Mouse (Mus musculus) ES-E14 (cell line): ENCODE results near the gene Sohlh2. TPM values are rescaled to one million over a fixed set of nuclear protein-coding genes. Genes with fewer than 3 reads are reported as not detected.
"Not testable (repeated sequence)": the region's sequence is repeated elsewhere in the genome, so short reads cannot be mapped to it uniquely, and the experiment has no call there.

Experiments used
- DNase-seq: peaks from one replicate; pipeline ENCODE4 v3.0.0-alpha.2; 2013; ENCODE audit warnings: low read depth, low spot score
- H3K27ac ChIP-seq: 2 replicates; pipeline ENCODE4 v1.5.1; 2012; ENCODE audit warnings: low read depth, mild to moderate bottlenecking, low read length, moderate library complexity, mixed read lengths; ENCODE audit not compliant: poor library complexity, insufficient read depth, severe bottlenecking
- H3K36me3 ChIP-seq: 2 replicates; pipeline ENCODE4 v1.6.1; 2012; ENCODE audit warnings: mild to moderate bottlenecking, low read length, moderate library complexity, mixed read lengths; ENCODE audit not compliant: control insufficient read depth, poor library complexity, insufficient read depth, severe bottlenecking
- H3K4me1 ChIP-seq, 2 experiments: fragments of 150-350 bp in 1 of 2; sonication (generic) in 1 of 2; 2 replicates each; pipeline ENCODE4 v1.6.1; 2012; ENCODE audit warnings: low read length in 2 of 2, mild to moderate bottlenecking in 1 of 2, mixed read lengths in 1 of 2; ENCODE audit not compliant: control insufficient read depth in 2 of 2, insufficient read depth in 2 of 2, poor library complexity in 1 of 2
- H3K4me3 ChIP-seq, 2 experiments: fragments of 150-350 bp in 1 of 2; sonication (generic) in 1 of 2; 2 replicates each; pipeline ENCODE4 v1.5.1; 2012; ENCODE audit warnings: low read length in 2 of 2, low read depth in 1 of 2, mild to moderate bottlenecking in 1 of 2, mixed read lengths in 1 of 2; ENCODE audit not compliant: insufficient read depth in 1 of 2, poor library complexity in 1 of 2, severe bottlenecking in 1 of 2
- H3K9ac ChIP-seq: 2 replicates; pipeline ENCODE4 v1.6.1; 2012; ENCODE audit warnings: low read depth, mild to moderate bottlenecking, low read length, mixed read lengths; ENCODE audit not compliant: poor library complexity, insufficient read depth, severe bottlenecking
- H3K9me3 ChIP-seq: fragments of 150-350 bp; sonication (generic); 2 replicates; pipeline ENCODE4 v1.6.1; 2012; ENCODE audit warnings: low read depth, mild to moderate bottlenecking, low read length; ENCODE audit not compliant: control insufficient read depth, insufficient read depth
- CHD2 ChIP-seq: IDR thresholded peaks from 2 replicates; pipeline ENCODE4 v1.6.1; 2014; ENCODE audit warnings: mild to moderate bottlenecking, low read depth, low read length, inconsistent platforms
- HCFC1 ChIP-seq: IDR thresholded peaks from 2 replicates; pipeline ENCODE4 v1.6.1; 2012; ENCODE audit warnings: low read length, inconsistent platforms, borderline replicate concordance; ENCODE audit not compliant: insufficient read depth
- MAFK ChIP-seq: IDR thresholded peaks from 2 replicates; pipeline ENCODE4 v1.6.1; 2014; ENCODE audit warnings: mild to moderate bottlenecking, low read depth, low read length, inconsistent platforms; ENCODE audit not compliant: insufficient read depth
- ZC3H11A ChIP-seq: IDR thresholded peaks from 2 replicates; pipeline ENCODE4 v1.6.1; 2012; ENCODE audit warnings: low read depth, mild to moderate bottlenecking, inconsistent platforms, low read length, borderline replicate concordance
- ZNF384 ChIP-seq: IDR thresholded peaks from 2 replicates; pipeline ENCODE4 v1.6.1; 2012; ENCODE audit warnings: low read depth, low read length, inconsistent platforms
- in situ Hi-C, 2 experiments: fragments of 600-800 bp; cut with MboI; formaldehyde crosslinking; loops; one replicate each; pipeline ENCODE4 v1.15.1; 2025; ENCODE audit warnings: low sequenced_read_pairs in 2 of 2, inconsistent platforms in 1 of 2; ENCODE audit not compliant: unreplicated experiment in 2 of 2
- total RNA-seq: library from RNA; depleted of rRNA; stranded (reverse); fragments of 300-350 nt; gene quantifications from 2 replicates; pipeline ENCODE4 v1.2.3, GENCODE M21; 2012

Sohlh2 gene
- total RNA-seq, 1 experiment = 14.1 TPM

GRCm38 (mm10) chr3:55196328-55196710 lies 14.5 kb downstream of the Sohlh2 start:
- Histone ChIP-seq H3K27ac (no peak overlapping the region), H3K4me3 (no peak overlapping the region), H3K36me3 (no peaks in the 10 kb centered on the region; the same call in 1 of the 2 replicates), H3K9ac (no peak overlapping the region), H3K4me1 (no peaks in the 10 kb centered on the region), H3K9me3 (no peaks in the 10 kb centered on the region)
- in situ Hi-C loops = no loop called here
- no peak for DNase-seq
- TF ChIP-seq ZC3H11A (no peak), CHD2 (no peak), MAFK (no peak), HCFC1 (no peak), ZNF384 (no peak)

- DNase-seq, H3K9me3 ChIP-seq, H3K36me3 ChIP-seq, H3K9ac ChIP-seq, in situ Hi-C loops, H3K4me3 ChIP-seq, H3K27ac ChIP-seq, H3K4me1 ChIP-seq: not testable (repeated sequence)
These were observed 21.8 kb downstream of the Sohlh2 start for GRCm38 (mm10) chr3:55203621-55204020.

GRCm38 (mm10) chr3:55206413-55206812 lies 24.6 kb downstream of the Sohlh2 start:
- H3K9ac ChIP-seq = no peak overlapping the region
- in situ Hi-C loops = no loop called here
- H3K36me3 ChIP-seq = no peaks in the 10 kb centered on the region; the same call in 1 of the 2 replicates
- DNase-seq = no peak
- H3K4me1 ChIP-seq = no peaks in the 10 kb centered on the region
- no peak overlapping the region for H3K4me3 ChIP-seq
- H3K9me3 ChIP-seq = no peaks in the 10 kb centered on the region
- H3K27ac ChIP-seq = no peak overlapping the region
- TF ChIP-seq MAFK = no peak

GRCm38 (mm10) chr3:55207665-55208064 lies 25.8 kb downstream of the Sohlh2 start:
- DNase-seq = no peak
- no peaks in the 10 kb centered on the region for H3K4me1 ChIP-seq
- TF ChIP-seq ZC3H11A = no peak
- TF ChIP-seq HCFC1 = no peak
- TF ChIP-seq MAFK = no peak
- no peak for TF ChIP-seq CHD2
- TF ChIP-seq ZNF384 = no peak
- H3K9ac ChIP-seq = no peak overlapping the region
- no peak overlapping the region for H3K4me3 ChIP-seq
- H3K27ac ChIP-seq = no peak overlapping the region
- H3K36me3 ChIP-seq = no peaks in the 10 kb centered on the region; the same call in 1 of the 2 replicates
- in situ Hi-C loops = no loop called here
- H3K9me3 ChIP-seq = no peaks in the 10 kb centered on the region

- H3K4me3 ChIP-seq = no peak overlapping the region
- H3K4me1 ChIP-seq = no peaks in the 10 kb centered on the region
- in situ Hi-C loops = no loop called here
- DNase-seq = no peak
- no peak overlapping the region for H3K9ac ChIP-seq
- no peak overlapping the region for H3K27ac ChIP-seq
- TF ChIP-seq ZNF384 (no peak), ZC3H11A (no peak), MAFK (no peak)
- no peaks in the 10 kb centered on the region for H3K9me3 ChIP-seq
- H3K36me3 ChIP-seq = no peaks in the 10 kb centered on the region
These were observed 30.4 kb downstream of the Sohlh2 start for GRCm38 (mm10) chr3:55212254-55212653.
